Mouse (Mus musculus) adipocyte (in vitro differentiated cells): Measurements from ENCODE around the gene Snx29.
A peak's percentile ranks its signal among the peaks of the same experiment; 100 is the strongest.

ENCODE experiments used
- DNase-seq: peaks from one replicate; pipeline ENCODE4 v3.0.0-alpha.2; 2016; ENCODE audit warnings: low spot score

Gene Snx29

DNA sequence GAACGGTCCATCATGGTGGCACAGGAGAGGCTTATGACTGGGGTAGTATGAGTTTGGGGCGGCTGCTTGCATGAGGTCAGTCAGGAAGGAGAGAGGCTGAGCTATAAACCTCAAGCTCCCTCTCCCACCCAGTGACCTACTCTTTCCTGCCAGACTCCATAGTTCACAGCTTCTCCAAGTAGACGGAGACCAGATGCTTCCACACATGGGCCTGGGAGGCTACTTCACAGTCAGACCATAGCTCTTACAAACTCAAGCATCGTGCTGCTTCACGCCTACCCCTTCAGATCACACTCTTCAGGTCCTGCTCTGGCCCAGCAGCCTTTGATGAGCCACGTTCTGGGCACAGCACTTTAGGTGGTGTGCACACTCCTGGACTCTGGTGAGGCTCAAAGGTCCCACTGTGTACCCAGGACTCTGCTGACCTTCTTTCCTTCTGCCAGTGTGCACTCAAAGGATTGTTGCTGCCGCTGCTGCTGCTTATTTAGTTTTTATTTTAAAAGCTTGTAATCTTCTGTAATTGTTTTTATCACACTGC is 313.6 kb downstream of the Snx29 start:
- DNase-seq = no peak

DNA sequence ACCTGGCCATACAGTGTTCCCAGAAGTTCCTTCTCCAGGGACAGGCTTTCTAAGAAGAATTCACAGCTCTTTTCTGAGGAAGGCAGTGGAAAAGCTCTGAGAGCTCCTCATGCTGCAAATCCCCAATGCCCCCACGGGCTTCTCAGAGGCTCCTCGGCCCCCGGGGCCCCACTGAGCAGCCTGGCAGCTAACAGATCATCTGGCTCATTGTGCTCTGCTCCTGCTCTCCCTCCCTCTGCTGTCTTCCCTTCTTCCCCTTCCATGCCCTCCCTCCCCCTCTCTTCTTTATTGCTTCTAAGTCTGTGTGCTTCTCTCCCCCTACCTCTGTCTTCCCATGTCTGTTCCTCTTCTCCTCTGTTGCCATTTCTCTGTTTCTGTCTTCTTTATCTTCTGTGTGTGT is 314.2 kb downstream of the Snx29 start:
- no peak for DNase-seq

DNA sequence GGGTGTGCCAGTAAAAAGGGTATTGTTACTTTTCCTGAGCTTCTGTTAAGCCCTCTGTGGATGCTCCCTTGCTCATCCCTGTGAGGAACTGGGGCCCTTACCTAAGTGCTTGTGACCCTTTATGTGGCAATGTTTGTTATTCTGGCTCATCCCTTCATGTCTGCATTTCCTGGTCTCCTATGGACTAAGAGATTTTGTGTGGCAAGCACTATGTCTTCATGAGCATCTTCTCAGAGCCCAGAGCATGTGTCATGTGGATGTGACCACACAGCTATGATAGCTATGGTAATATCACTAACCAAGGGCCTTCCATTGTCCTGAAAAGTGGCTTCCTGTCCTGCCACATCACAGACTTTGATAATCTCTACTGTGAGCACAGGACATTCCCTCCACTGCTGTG is 315.1 kb downstream of the Snx29 start:
- DNase-seq = no peak

DNA sequence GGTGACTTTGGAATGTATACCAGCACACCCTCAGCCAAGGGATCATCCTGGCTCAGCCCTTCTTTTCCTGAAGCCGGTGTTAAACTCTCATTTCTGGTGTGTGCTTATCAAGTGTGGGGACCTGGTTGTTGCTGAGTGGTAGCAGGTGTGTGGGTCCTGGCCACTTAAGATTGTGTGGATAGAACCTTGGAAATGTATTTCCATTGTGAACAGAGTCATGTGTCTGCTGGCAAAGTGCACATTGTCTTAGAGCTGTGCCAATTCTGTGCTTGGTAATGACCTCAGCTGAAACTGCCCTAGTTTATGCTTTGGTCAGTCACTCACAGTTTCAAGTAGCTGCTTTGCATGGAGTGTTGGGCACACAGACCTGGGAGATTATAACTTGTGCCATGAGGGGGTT is 316.0 kb downstream of the Snx29 start:
- DNase-seq = peak; percentile 81

DNA sequence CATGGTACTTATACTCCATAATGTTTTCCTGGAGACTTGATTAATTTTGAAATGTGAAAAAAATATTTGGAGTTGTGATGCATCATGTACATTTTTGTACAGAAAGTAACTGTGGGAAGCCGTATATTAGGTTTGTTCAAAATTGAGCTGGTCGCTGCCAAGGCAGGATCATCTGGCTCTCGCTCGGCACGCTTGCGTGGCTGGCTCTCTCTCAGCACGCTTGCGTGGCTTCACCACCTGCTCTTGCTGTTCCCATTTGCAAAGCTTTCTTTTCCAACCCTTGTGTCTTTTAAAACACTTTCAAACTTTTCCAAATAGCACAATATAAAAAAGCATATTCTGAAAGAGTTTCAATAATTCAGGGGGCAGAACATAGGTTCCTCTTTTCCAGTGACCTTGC is 317.2 kb downstream of the Snx29 start:
- no peak for DNase-seq

DNA sequence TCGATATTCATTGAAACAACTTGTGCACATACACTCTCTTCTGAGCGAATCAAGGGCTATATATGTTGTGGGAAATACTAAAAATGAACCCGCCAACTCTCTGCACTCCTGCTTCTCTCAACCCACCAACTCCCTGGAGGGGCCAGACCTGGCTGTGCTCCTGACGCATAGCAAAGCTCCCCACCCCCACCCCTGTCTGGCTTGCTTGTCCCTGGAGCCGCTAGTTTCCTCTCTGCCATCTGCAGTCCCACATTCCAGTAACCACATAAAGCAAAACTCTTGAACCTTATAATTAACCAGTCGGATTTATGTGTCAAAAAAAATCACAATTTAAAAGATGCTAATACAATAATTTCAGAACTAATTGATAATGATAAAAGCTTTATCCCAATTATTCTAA is 320.9 kb downstream of the Snx29 start:
- DNase-seq = no peak

DNA sequence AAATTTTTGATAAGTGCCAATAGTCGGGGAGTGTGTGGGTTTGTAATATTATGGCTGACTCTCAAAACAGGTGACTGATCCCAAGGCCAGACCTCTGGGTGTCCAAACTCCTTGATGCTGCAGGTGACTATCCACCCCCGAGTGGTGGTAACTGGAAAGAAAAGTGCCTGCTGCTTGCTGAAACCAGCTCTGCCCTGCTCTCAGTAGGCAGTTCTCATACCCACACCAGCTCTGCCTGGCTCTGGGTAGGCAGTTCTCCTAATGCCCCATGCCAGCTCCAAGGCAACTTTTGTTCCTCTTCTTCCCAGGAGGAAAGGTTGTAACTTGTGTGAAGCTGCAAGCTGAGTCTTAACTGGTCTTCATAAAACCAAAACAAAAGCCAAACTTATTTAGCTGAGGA is 321.7 kb downstream of the Snx29 start:
- DNase-seq = peak; percentile 18

DNA sequence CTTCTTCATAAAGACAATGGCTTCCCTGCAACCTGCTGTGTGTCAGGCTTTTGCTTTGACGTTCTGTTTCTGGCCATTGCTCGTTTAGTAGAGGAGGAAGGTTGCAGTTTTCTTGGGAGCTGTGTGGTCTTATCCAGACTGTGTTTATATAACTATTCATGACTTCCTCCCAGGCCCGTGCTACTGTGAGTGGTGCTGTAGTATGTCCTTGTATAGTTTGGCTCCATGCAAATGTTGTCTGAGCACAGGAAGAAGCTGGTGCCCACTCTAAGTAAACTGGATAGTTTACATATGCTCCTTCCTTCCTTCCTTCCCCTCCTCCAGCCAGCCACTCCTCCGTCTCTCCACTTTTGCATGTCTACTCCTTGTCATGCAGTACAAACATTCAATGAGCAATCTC is 323.0 kb downstream of the Snx29 start:
- no peak for DNase-seq

DNA sequence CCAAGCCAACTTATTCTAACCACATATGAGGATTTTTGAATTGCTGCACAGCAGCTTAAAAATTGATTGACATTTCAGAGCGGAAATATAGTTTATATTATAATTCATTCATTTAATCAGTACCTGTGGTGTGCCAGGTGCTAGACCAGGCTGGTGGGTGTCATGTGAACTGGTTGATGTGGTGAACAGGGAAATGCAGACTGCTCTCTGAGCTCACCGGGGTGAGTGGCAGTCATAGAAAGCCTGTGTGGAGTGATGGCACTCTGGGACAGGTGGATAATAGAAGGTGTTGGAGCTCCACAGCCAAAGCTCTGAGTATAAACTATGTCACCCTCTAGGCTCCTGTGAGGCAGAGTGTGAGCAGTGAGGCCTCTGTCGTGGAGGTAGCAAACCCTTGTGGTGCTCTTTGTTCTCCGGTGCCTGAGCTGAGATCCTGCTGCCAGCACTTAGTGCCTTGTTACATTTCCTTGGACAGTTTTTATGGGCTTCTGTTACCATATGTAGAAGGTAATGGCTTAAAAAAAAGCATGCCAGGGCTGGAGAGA is 324.1 kb downstream of the Snx29 start:
- DNase-seq = no peak

DNA sequence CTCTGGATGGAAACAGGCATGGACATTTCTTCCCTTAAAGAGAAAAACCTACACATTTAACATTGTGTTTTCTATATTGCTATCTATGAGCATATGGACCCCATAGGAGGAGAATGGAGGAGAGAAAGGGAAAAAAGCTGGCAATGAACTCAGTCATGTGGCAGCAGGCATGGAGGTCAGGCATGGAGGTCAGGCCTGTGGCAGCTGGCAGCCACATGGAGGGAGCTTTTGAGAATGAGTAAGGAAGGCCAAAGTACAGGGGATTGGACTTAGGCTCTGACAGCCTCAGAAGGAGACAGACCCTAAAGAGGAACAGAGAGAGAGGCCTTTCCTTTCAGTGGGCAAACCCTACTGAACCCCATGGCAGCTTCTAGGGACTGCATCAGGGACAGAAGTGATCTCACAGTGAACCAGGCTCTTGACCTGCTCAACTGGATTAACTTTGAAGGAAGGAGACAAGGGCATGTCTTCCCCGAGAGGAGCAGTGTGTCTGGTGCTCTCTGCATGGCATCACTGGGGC is 325.5 kb downstream of the Snx29 start:
- peak; percentile 51 for DNase-seq

DNA sequence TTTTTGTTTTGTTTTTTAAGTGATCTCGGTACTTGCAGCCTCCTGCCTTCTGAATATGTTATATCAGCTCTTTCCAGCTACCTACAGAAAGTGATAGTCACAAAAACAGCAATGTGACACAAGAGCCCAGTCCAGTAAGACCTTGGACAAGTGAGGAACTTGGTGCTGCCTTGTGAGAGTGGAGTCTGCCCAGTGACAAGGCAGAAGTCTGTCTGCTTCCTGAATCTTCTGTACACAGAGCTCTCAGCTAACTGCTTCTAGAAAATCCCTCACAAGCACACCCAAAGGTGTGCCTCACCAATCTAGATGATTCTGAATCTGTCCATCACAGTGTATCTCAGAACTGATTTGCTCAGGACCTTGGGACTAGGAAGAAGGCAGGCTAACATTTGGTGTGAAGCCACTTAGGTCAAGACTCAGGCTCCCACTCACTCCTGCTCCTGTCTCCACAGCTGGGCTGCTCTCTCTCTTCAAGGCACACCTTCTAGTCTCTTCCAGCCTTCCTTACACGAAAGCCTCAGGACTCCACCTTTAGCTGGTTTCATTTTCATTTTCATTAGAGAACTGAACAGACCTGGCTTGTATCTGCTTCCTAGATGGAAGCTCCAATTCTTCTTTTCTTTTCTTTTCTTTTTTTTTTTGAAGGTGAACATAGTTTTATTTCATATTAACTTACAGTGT is 330.1 kb downstream of the Snx29 start:
- DNase-seq = no peak

DNA sequence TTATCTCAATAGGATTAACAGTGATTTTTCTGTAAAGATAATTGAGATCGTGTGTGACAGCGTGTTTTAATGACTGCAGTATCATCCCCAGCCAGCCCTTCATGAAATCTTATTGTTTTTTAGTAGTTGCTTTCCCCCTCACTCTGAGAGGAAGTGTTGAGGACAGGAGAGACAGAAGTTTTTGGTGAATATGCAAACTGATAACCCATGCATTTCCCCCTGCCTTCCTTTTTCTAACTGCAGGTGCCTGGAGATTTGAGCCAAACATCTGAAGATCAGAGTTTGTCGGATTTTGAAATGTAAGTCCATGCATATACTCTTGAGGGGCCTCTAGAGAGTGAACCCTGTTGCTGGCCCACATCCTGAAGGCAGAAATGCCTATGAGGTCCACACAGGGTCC is 333.2 kb downstream of the Snx29 start:
- DNase-seq = no peak

DNA sequence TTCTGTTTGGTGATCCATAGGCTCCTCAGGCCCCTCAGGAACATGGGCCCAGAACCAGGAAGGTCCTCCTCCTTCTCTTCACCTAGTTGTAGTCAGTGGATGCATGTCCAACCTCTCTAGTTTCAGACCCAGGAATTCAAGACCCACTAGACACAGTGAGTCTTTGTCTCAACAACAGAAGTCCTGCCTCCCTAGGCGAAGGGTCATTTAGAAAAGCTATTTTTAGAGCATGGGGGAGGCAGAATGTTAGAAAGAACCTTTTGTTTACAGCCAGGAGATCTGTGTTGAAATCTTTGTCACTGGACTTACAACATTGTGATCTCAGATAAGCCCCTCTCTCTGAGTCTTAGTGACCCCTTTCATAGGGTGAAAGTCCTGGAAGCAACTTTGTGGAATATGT is 334.4 kb downstream of the Snx29 start:
- DNase-seq = peak; percentile 74

DNA sequence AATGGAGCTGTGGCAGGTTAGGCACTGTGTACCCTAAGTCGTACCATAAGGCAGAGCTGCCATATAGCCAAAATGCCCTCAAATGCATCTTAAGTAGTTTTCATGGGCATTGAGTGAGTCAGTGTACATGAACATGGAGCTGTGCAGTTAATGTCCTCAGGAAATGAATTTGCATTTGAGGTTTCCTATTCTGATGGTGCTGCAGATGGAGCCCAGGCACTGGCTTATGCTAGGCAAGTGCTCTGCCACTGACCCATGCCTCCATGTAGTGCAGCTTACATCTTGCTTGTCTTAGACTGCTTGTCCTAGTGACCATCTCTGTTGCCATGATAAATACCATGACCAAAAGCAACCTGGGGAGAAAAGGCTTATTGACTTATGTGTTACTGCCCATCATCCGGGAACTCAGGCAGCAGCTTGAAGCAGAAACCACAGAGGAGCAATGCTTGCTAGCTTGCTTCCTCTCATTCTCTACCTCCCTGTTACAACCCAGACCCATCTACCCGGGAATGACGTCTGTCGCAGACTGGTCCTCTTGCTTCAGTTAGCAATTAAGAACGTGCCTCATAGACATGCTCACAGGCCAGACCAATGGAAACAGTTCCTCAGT is 336.5 kb downstream of the Snx29 start:
- no peak for DNase-seq

DNA sequence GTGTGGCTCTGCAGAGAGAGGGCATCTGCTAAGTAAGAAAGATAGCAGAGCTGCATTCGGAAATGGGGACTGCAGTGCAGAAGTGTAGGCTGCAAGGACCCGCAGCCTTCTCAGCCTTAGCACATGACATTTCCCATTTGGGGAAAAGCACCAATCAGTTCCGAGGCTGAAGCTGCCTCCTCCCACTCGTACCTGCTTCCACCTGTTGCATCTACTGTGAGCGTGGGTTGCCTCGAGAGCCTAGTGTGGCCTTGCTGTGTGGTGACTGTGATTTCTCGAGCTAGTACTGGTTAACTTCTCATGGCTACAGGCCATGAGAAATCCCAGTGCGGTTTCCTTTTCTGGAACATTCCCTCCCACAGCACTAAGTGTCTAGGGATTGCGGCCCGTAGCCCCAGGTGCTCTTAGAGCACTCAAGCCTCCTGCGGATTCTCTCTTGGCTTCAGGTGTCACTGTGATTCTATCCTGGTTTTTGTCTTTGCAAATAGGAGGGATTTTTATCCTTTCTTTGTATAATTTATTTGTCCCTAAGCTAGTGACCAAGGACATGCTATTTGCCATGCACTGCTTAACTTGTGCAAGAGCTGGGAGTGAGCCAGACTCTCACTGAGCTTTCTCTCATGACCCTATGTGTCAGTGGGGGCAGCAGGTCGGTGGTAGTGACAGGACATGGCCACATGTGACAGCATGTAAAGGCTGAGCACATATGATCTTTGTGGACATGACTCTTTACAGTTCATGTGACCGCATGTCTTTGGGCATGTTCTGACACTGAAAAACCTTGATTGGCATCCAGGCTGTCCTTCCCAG is 342.4 kb downstream of the Snx29 start:
- DNase-seq = peak; percentile 41

DNA sequence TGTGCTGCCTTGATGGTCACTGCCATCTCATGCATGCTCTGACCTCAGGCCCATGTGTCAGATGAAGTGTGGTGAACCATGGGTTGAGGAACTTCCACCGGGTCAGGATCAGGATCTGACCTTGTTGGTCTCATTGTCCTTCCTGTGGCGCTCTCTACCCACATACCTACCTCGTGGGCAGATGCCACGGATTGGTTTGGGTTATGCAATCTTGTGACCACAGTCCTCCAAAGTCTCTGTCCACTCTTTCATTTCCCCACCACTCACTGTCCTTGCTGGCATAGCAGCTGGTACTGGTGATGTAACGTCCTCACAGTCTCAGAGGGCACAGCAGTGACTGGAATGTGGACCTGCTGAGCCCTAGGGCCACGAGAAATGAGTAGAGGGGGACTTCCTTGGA is 343.2 kb downstream of the Snx29 start:
- no peak for DNase-seq

DNA sequence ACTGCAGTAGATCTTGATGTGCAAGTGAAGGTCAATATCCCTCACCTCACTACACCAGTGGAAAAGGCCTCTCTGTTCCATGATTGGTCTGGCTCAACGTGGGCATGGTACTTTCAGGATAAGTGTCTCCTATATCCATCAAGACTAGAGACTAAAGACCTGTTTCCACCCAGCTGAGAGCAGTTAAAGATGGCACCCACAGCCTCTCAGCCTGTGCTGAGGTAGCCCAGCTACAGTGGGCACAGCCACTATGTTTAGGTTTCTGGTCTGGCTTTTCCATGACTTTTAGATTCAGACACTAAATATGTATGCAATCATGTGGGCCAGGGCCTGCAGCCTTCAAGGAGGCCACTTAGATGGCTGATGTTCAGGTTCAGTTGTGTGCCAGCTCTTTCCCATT is 345.7 kb downstream of the Snx29 start:
- no peak for DNase-seq

DNA sequence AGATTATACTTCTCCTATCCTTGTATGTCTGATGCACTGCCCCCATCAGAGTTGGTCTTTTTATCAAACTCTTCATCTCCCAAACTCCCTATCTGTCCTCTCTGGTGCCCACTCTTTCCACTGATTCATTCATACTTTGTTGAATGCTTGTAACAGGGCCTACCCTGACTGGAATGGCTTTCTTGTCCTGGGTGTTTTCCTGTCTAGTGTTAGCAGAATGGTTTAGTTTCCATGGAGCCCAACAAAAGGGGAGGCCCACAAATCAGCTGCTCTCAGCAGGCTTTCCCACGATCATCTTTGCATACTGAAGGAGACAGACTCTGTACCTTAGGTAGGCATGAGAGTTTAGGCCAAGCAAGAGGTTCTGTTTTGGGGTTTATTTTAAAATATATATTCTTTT is 346.2 kb downstream of the Snx29 start:
- DNase-seq = no peak

DNA sequence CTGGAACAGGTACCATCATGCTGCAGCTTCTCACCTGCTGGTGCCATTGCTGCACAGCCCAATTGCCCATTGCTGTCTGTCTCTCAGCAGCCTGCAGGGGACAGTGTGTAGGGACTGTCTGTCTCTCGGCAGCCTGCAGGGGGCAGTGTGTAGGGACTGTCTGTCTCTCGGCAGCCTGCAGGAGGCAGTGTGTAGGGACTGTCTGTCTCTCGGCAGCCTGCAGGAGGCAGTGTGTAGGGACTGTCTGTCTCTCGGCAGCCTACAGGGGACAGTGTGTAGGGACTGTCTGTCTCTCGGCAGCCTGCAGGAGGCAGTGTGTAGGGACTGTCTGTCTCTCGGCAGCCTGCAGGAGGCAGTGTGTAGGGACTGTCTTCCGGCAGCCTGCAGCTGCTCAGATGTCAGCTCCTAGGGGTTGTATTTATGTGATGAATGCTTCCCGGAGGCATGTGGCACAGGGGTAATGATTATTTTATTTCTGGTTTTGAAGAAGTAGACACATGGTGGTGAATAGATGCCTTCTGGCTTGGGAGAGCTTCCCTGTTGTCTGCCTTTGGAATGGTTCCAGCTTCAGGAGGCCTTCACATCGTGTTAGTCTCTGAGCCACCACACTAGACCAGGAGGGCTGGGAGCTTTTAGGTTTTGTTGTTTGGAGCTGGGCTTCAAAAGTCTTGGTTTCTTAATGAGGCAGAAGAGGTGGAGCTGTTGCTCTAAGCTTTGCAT is 347.7 kb downstream of the Snx29 start:
- DNase-seq = no peak

DNA sequence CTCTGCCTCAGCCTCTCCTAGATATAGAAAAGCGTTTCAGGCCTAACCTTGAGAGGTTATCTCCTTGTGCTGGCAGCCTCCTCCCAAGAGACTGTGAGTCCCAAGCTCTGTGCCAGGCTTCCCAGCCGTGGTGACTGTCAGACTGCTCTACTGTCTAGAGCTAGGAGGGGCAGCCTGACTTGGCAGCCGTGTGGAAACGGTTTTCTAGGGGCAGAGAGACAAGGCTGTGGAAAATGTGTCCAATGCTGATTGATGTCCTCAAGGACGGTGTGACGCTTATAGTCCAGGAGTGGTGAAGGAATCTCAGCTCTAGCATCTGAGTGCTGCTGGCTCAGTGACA is 348.2 kb downstream of the Snx29 start:
- DNase-seq = no peak

DNA sequence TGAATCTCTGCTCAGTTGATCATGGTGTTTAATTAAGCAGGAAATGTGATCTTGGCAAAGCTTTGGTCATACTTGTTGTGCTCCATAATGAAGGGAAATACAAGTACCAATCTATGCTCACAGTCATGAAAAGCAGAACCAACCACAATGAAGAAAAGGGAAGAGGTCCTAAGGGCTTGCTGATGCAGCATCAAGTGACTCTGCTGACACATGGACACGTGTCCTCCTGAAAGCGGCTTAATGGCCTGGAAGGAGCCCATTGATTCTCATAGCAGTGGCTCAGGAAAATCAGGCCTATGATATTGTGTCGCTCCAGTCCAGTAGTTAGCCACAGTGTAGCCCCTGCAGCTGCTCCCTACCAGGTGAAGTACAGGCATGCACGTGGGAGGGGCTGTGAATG is 353.3 kb downstream of the Snx29 start:
- no peak for DNase-seq

DNA sequence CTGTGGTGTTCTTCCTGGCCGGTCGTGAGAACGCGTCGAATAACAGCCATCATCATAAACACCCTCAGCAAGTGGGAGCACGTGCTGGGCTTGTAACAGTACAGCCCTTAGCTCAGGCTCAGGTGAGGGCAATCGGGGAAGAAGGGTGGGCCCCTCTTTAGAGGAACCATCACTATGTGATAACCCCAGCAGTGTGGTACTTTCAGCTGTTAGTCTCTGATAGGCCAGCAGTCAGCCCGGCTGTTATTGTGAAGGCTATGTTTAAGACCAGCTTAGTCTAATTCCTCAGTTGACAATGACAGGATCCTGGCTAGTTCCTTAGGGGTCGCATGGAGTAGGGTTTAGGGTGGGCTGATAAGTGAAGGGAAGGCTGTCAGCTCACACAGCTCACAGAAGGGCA is 362.6 kb downstream of the Snx29 start:
- DNase-seq = no peak
